Mouse (Mus musculus): Measurements from ENCODE around the gene Cep78.

DNA sequence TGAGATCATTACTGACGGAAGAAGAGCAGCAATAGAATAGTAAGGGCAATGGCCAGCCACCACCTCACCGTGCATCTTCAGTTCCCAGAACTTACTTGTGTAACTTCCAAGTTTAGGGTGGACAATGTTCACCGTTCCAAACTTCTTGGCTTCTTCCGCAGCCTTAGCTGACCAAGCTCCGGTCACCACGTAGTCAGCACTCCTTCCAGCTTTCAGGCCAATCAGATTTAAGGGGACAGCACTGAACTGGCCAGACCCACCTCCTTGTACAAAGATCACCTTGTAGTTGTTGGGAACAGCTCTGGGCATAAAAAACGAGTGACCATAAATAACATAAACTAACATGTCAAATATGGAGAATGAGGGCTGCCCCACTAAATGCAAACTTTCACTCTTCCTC, 66.7 kb downstream of the Cep78 start:
- TF ChIP-seq POLR2A (IDR thresholded peaks at IDR 0.05; ENCODE audit: borderline replicate concordance, extremely low read depth, insufficient read depth, insufficient read length, poor library complexity, severe bottlenecking) = no peak
- no peak for TF ChIP-seq CTCF (IDR thresholded peaks at IDR 0.05; ENCODE audit: borderline replicate concordance, extremely low read depth, insufficient read depth, insufficient read length)

All from brain, embryonic 14.5 days (tissue).